Mouse (Mus musculus) erythroblast, embryonic 14.5 days (primary cell): ENCODE results near the gene Smg9.

Experiments
- GATA1 ChIP-seq: IDR thresholded peaks from 2 replicates; pipeline ENCODE4 v1.6.1; 2012; ENCODE audit warnings: low read length, inconsistent platforms, mixed read lengths
- TAL1 ChIP-seq: IDR thresholded peaks from 3 replicates; pipeline ENCODE4 v1.6.1; 2012; ENCODE audit warnings: low read length, inconsistent platforms, mixed read lengths

DNA sequence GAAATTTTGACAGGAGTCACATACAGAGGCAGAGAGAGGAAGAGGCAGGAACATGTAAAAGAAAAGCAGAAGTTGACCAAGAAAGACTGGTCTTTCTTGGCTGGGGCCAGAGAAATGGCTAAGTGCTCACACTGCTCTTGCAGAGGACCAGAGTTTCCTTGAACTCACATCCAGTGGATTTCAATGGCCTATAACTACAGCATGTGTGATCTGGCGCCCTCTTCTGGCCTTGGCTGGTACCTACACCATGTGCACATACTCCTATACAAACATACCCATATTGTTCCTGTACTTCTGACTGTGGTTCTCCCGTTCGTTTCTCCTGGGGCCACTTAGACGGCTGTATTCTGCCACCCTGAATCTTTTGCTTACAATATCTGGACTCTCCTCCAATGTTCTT, 38.4 kb upstream of the Smg9 start:
- TF ChIP-seq GATA1 = no peak
- no peak for TF ChIP-seq TAL1
